Mouse (Mus musculus) CH12.LX (cell line): ENCODE data around the gene Cblb. TPM values are rescaled to one million over a fixed set of nuclear protein-coding genes. Genes with fewer than 3 reads are reported as not detected.

ENCODE experiments used
- DNase-seq: peaks from one replicate; pipeline ENCODE4 v3.0.0-alpha.2; 2013; ENCODE audit errors: extremely low read depth
- H3K27ac ChIP-seq: 2 replicates; pipeline ENCODE4 v1.5.1; 2012; ENCODE audit warnings: low read depth, mild to moderate bottlenecking, control low read depth, moderate library complexity; ENCODE audit not compliant: insufficient read depth
- H3K27me3 ChIP-seq: replicated peaks from 2 replicates; pipeline ENCODE3; 2012; ENCODE audit warnings: inconsistent platforms
- H3K36me3 ChIP-seq, 2 experiments: replicated peaks in 1 of 2; 2 replicates each; pipeline versions ENCODE3 to v1.6.1; 2012; ENCODE audit warnings: inconsistent platforms in 1 of 2, low read length in 1 of 2, mild to moderate bottlenecking in 1 of 2, mixed read lengths in 1 of 2, moderate library complexity in 1 of 2; ENCODE audit not compliant: control insufficient read depth in 1 of 2, insufficient read depth in 1 of 2
- H3K4me1 ChIP-seq, 2 experiments: 2 replicates each; pipeline ENCODE4 v1.6.1; 2012; ENCODE audit warnings: inconsistent platforms in 1 of 2, moderate library complexity in 1 of 2; ENCODE audit not compliant: insufficient read depth in 2 of 2, control insufficient read depth in 1 of 2
- H3K4me2 ChIP-seq: 2 replicates; pipeline ENCODE4 v1.6.1; 2012; ENCODE audit warnings: low read depth, mild to moderate bottlenecking, control low read depth; ENCODE audit not compliant: poor library complexity, insufficient read depth, severe bottlenecking
- H3K4me3 ChIP-seq, 3 experiments: fragments of 150-350 bp in 1 of 3; sonication (generic) in 1 of 3; replicated peaks in 1 of 3; 2 replicates each; pipeline versions ENCODE3 to v1.5.1; 2011 to 2012; ENCODE audit warnings: low read depth in 2 of 3, low read length in 2 of 3, mild to moderate bottlenecking in 2 of 3, moderate library complexity in 2 of 3, control low read depth in 1 of 3, improper control_type of control experiment in 1 of 3, inconsistent platforms in 1 of 3, mixed read lengths in 1 of 3; ENCODE audit not compliant: poor library complexity in 1 of 3
- H3K79me2 ChIP-seq: replicated peaks from 2 replicates; pipeline ENCODE4 v1.6.1; 2012; ENCODE audit warnings: mild to moderate bottlenecking, moderate library complexity; ENCODE audit not compliant: control insufficient read depth, poor library complexity, insufficient read depth, severe bottlenecking; ENCODE audit errors: extremely low read depth
- H3K9ac ChIP-seq: 2 replicates; pipeline ENCODE4 v1.6.1; 2012; ENCODE audit warnings: low read depth, mild to moderate bottlenecking, control low read depth, moderate library complexity; ENCODE audit not compliant: insufficient read depth
- H3K9me3 ChIP-seq: replicated peaks from 2 replicates; pipeline ENCODE3; 2012; ENCODE audit warnings: low read length, inconsistent platforms, mixed read lengths
- CHD1 ChIP-seq: IDR thresholded peaks from 2 replicates; pipeline ENCODE4 v1.6.1; 2012; ENCODE audit warnings: low read depth, low read length, improper control_type of control experiment, inconsistent platforms
- CHD2 ChIP-seq: IDR thresholded peaks from 2 replicates; pipeline ENCODE4 v1.6.1; 2011; ENCODE audit warnings: low read length, improper control_type of control experiment
- E2F4 ChIP-seq: IDR thresholded peaks from 2 replicates; pipeline ENCODE4 v1.6.1; 2011; ENCODE audit warnings: low read depth, low read length, improper control_type of control experiment; ENCODE audit not compliant: insufficient replicate concordance
- ELF1 ChIP-seq: IDR thresholded peaks from 2 replicates; pipeline ENCODE4 v1.6.1; 2014; ENCODE audit warnings: low read depth, mild to moderate bottlenecking, inconsistent platforms, low read length, improper control_type of control experiment
- EP300 ChIP-seq: IDR thresholded peaks from 2 replicates; pipeline ENCODE4 v1.6.1; 2011; ENCODE audit warnings: low read length, improper control_type of control experiment
- GABPA ChIP-seq: IDR thresholded peaks from 2 replicates; pipeline ENCODE4 v1.6.1; 2012; ENCODE audit warnings: low read depth, low read length, improper control_type of control experiment, inconsistent platforms; ENCODE audit not compliant: insufficient replicate concordance
- IRF4 ChIP-seq: IDR thresholded peaks from 2 replicates; pipeline ENCODE4 v1.6.1; 2014; ENCODE audit warnings: low read depth, mild to moderate bottlenecking, inconsistent platforms, low read length, improper control_type of control experiment
- JUN ChIP-seq: IDR thresholded peaks from 2 replicates; pipeline ENCODE4 v1.6.1; 2011; ENCODE audit warnings: low read depth, mild to moderate bottlenecking, low read length, improper control_type of control experiment, moderate library complexity; ENCODE audit not compliant: insufficient read depth
- MAFK ChIP-seq: IDR thresholded peaks from 2 replicates; pipeline ENCODE4 v1.6.1; 2011; ENCODE audit warnings: low read length, improper control_type of control experiment; ENCODE audit not compliant: insufficient replicate concordance
- MXI1 ChIP-seq: IDR thresholded peaks from 2 replicates; pipeline ENCODE4 v1.6.1; 2011; ENCODE audit warnings: mild to moderate bottlenecking, low read depth, low read length, improper control_type of control experiment
- NELFE ChIP-seq: IDR thresholded peaks from 2 replicates; pipeline ENCODE4 v1.6.1; 2011; ENCODE audit warnings: low read depth, low read length, improper control_type of control experiment
- NRF1 ChIP-seq: IDR thresholded peaks from 2 replicates; pipeline ENCODE4 v1.6.1; 2014; ENCODE audit warnings: low read depth, mild to moderate bottlenecking, inconsistent platforms, low read length, improper control_type of control experiment, moderate library complexity
- PAX5 ChIP-seq: IDR thresholded peaks from 2 replicates; pipeline ENCODE4 v1.6.1; 2012; ENCODE audit warnings: low read length, inconsistent platforms, mixed read lengths
- POLR2A ChIP-seq: IDR thresholded peaks from 2 replicates; pipeline ENCODE4 v1.6.1; 2011; ENCODE audit warnings: low read depth, mild to moderate bottlenecking, improper control_type of control experiment, low read length
- RCOR1 ChIP-seq: conservative IDR thresholded peaks from 2 replicates; pipeline ENCODE4 v1.6.1; 2012; ENCODE audit warnings: low read depth, mild to moderate bottlenecking, inconsistent platforms, low read length, improper control_type of control experiment
- SMC3 ChIP-seq: IDR thresholded peaks from 2 replicates; pipeline ENCODE4 v1.6.1; 2011; ENCODE audit warnings: low read depth, low read length, improper control_type of control experiment
- TCF12 ChIP-seq: IDR thresholded peaks from 2 replicates; pipeline ENCODE4 v1.6.1; 2014; ENCODE audit warnings: low read depth, mild to moderate bottlenecking, inconsistent platforms, low read length, improper control_type of control experiment
- UBTF ChIP-seq: IDR thresholded peaks from 2 replicates; pipeline ENCODE4 v1.6.1; 2012; ENCODE audit warnings: low read depth, mild to moderate bottlenecking, inconsistent platforms, low read length, improper control_type of control experiment, moderate library complexity
- USF2 ChIP-seq: conservative IDR thresholded peaks from 2 replicates; pipeline ENCODE4 v1.6.1; 2011; ENCODE audit warnings: low read depth, low read length, improper control_type of control experiment
- ZC3H11A ChIP-seq: IDR thresholded peaks from 2 replicates; pipeline ENCODE4 v1.6.1; 2012; ENCODE audit warnings: low read depth, mild to moderate bottlenecking, inconsistent platforms, low read length, improper control_type of control experiment
- ZKSCAN1 ChIP-seq: IDR thresholded peaks from 2 replicates; pipeline ENCODE4 v1.6.1; 2012; ENCODE audit warnings: low read depth, inconsistent platforms, low read length, improper control_type of control experiment, borderline replicate concordance
- dilution Hi-C: fragments of 300-500 bp; cut with MboI; formaldehyde crosslinking; loops from 2 replicates; pipeline ENCODE4 v1.14.3; 2020; ENCODE audit warnings: low sequenced_read_pairs; ENCODE audit not compliant: extremely low pct_unique_long_range_greater_than_20kb, extremely low pct_ligation_motif_present
- in situ Hi-C: fragments of 300-500 bp; cut with MboI; formaldehyde crosslinking; loops from 3 replicates; pipeline ENCODE4 v1.14.3; 2019; ENCODE audit warnings: low sequenced_read_pairs, low pct_ligation_motif_present, low pct_unique_long_range_greater_than_20kb, mixed read lengths
- polyA plus RNA-seq: library from polyadenylated mRNA; unstranded; fragments of >175 nt; gene quantifications from 2 replicates; pipeline ENCODE4 v1.2.1, GENCODE M21; 2012; ENCODE audit warnings: low read depth; ENCODE audit not compliant: insufficient read length
- total RNA-seq, 2 experiments: library from RNA; depleted of rRNA; stranded (reverse); fragments of 300-350 nt in 1 of 2; fragments of >200 nt in 1 of 2; gene quantifications; 2 replicates each; pipeline ENCODE4 v1.2.3; 2012 to 2014

Gene Cblb
- total and polyA plus RNA-seq, 3 experiments = 3.5 to 18.9 (median 6.3) TPM

DNA sequence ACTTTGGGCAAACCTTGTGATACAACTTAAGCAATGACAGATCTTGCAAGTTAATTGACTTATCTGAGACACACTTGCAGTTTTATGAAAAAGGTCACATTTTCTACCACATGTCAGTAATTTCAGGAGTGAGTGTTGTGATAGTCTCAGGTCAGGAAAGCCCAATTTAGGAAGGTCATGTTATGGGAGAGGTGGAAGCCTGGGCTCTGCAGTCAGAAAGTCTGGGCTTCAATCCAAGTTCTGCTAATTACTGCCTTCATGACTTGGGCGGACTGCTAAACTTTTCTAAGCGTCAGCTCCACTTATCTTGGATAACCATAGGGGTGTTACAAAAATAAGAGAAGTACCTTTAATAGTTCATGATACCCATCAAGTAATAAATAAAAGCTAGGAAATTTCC is 22.6 kb upstream of the Cblb start:
- no peak for TF ChIP-seq RCOR1
- no peak for TF ChIP-seq JUN
- no peak for TF ChIP-seq ELF1
- no peak for TF ChIP-seq POLR2A
- TF ChIP-seq CHD2 = no peak
- no peak for TF ChIP-seq TCF12
- TF ChIP-seq GABPA = no peak
- TF ChIP-seq NRF1 = no peak
- TF ChIP-seq UBTF = no peak
- TF ChIP-seq E2F4 = no peak
- TF ChIP-seq SMC3 = no peak
- TF ChIP-seq MAFK = no peak
- no peak for TF ChIP-seq USF2
- TF ChIP-seq EP300 = no peak
- TF ChIP-seq IRF4 = no peak
- TF ChIP-seq, all 38 proteins: peak for 0
- Histone ChIP-seq H3K9me3 (no peaks in the 10 kb centered on the region), H3K27ac (no peak overlapping the region), H3K79me2 (no peaks in the 10 kb centered on the region), H3K4me3 (no peak overlapping the region), H3K27me3 (no peaks in the 10 kb centered on the region), H3K36me3 (no peaks in the 10 kb centered on the region), H3K9ac (no peak overlapping the region), H3K4me1 (peaks cover 4 to 5% of the 10 kb centered on the region in 2 experiments; a peak in 2 of 4 replicates), H3K4me2 (no peak overlapping the region)
- DNase-seq = no peak
- in situ Hi-C loops (no loop called here), dilution Hi-C loops (no loop called here)

GRCm38 (mm10) chr16:52009421-52009820 is 21.6 kb upstream of the Cblb start:
- Histone ChIP-seq H3K79me2 (no peaks in the 10 kb centered on the region), H3K9me3 (peaks cover 3% of the 10 kb centered on the region), H3K36me3 (no peaks in the 10 kb centered on the region), H3K4me1 (peaks cover 6 to 9% of the 10 kb centered on the region in 2 experiments; a peak in 2 of 4 replicates), H3K9ac (no peak overlapping the region), H3K27me3 (no peaks in the 10 kb centered on the region), H3K4me3 (no peak overlapping the region), H3K27ac (no peak overlapping the region), H3K4me2 (no peak overlapping the region)
- DNase-seq = no peak
- no peak for TF ChIP-seq CHD1
- no peak for TF ChIP-seq EP300
- TF ChIP-seq NELFE = no peak
- TF ChIP-seq ZKSCAN1 = no peak
- no peak for TF ChIP-seq ELF1
- no peak for TF ChIP-seq POLR2A
- no peak for TF ChIP-seq PAX5
- TF ChIP-seq MXI1 = no peak
- no peak for TF ChIP-seq ZC3H11A
- no peak for TF ChIP-seq E2F4
- in situ Hi-C loops (no loop called here), dilution Hi-C loops (no loop called here)
